Mouse (Mus musculus) forebrain, embryonic 14.5 days (tissue): Measurements from ENCODE around the gene Blcap. TPM values are rescaled to one million over a fixed set of nuclear protein-coding genes. Genes with fewer than 3 reads are reported as not detected.

ENCODE experiments used
- ATAC-seq: fragments of 200-750 bp; cut with Nextera tagmentation; 2 replicates; pipeline ENCODE4 v1.8.0; 2017; ENCODE audit warnings: mild to moderate bottlenecking, moderate library complexity
- DNase-seq: peaks from one replicate; pipeline ENCODE4 v3.0.0-alpha.2; 2015; ENCODE audit warnings: low spot score
- H3K27ac ChIP-seq: fragments of 300-500 bp; sonication (generic); 2 replicates; pipeline ENCODE4 v1.5.1; 2014; ENCODE audit warnings: low read depth, mild to moderate bottlenecking, control low read depth, low read length, moderate library complexity
- H3K27me3 ChIP-seq: fragments of 300-500 bp; sonication (generic); replicated peaks from 2 replicates; pipeline ENCODE4 v1.6.1; 2014; ENCODE audit warnings: low read length, control low read depth, mixed read lengths; ENCODE audit not compliant: control insufficient read depth, insufficient read depth
- H3K36me3 ChIP-seq: fragments of 300-500 bp; sonication (generic); 2 replicates; pipeline ENCODE4 v1.6.1; 2014; ENCODE audit warnings: low read length, control low read depth; ENCODE audit not compliant: control insufficient read depth, insufficient read depth
- H3K4me1 ChIP-seq: fragments of 300-500 bp; sonication (generic); 2 replicates; pipeline ENCODE4 v1.6.1; 2014; ENCODE audit warnings: antibody characterized with exemption, low read length, control low read depth; ENCODE audit not compliant: control insufficient read depth, insufficient read depth
- H3K4me2 ChIP-seq: fragments of 300-500 bp; sonication (generic); 2 replicates; pipeline ENCODE4 v1.6.1; 2014; ENCODE audit warnings: mild to moderate bottlenecking, control low read depth, low read length
- H3K4me3 ChIP-seq: fragments of 300-500 bp; sonication (generic); 2 replicates; pipeline ENCODE4 v1.5.1; 2014; ENCODE audit warnings: low read depth, low read length, control low read depth
- H3K9ac ChIP-seq: fragments of 300-500 bp; sonication (generic); 2 replicates; pipeline ENCODE4 v1.6.1; 2014; ENCODE audit warnings: mild to moderate bottlenecking, low read length, control low read depth, moderate library complexity
- H3K9me3 ChIP-seq: fragments of 300-500 bp; sonication (generic); replicated peaks from 2 replicates; pipeline ENCODE4 v1.6.1; 2016; ENCODE audit warnings: low read length, control low read depth, mixed read lengths; ENCODE audit not compliant: control insufficient read depth
- WGBS: fragments of 180-500 bp; shearing (Covaris S2); extraction: QIAGEN DNeasy Blood & Tissue Kit; methylation state at CpG from one replicate; pipeline ENCODE4 v1.1.7; 2014; 5-methylcytosine and 5-hydroxymethylcytosine counted together
- polyA plus RNA-seq: library from polyadenylated mRNA; unstranded; fragments of >200 nt; fragmentation: Nextera tagmentation; extraction: Ambion mirVana; gene quantifications from 2 replicates; pipeline ENCODE4 v1.2.1, GENCODE M21; 2014

Gene Blcap
- 240 and 254 TPM in 2 replicates for polyA plus RNA-seq

- Histone ChIP-seq H3K36me3 (no peaks in the 10 kb centered on the region), H3K4me3 (no peak within 1 kb of the TSS), H3K9ac (no peak within 1 kb of the TSS), H3K4me2 (no peak within 1 kb of the TSS), H3K27me3 (no peaks in the 10 kb centered on the region), H3K9me3 (no peaks in the 10 kb centered on the region), H3K27ac (no peak within 1 kb of the TSS), H3K4me1 (peaks cover 9% of the 10 kb centered on the region)
- WGBS = 7% methylated on average over 6 of the region's 6 CpGs
- DNase-seq (peak; percentile 83), ATAC-seq (no peak)
Measured at GRCm38 (mm10) chr2:157571224-157571832, at the start of gene Blcap. Gene Blcap (minus strand): TSS chr2:157571274.

- Histone ChIP-seq H3K9ac (no peak overlapping the region), H3K4me1 (0 out of 2 replicates have a peak, but pooled peaks cover 5% of the 10 kb centered on the region), H3K36me3 (no peaks in the 10 kb centered on the region), H3K27ac (no peak overlapping the region), H3K9me3 (no peaks in the 10 kb centered on the region), H3K27me3 (no peaks in the 10 kb centered on the region), H3K4me3 (no peak overlapping the region), H3K4me2 (no peak overlapping the region)
- DNase-seq = no peak
- no peak for ATAC-seq
- 88% methylated on average over 4 of the region's 4 CpGs for WGBS
Measured at GRCm38 (mm10) chr2:157618393-157618792, 47.3 kb upstream of the Blcap start.

- H3K4me3 ChIP-seq = no peak overlapping the region
- no peak overlapping the region for H3K27ac ChIP-seq
- no peaks in the 10 kb centered on the region for H3K9me3 ChIP-seq
- DNase-seq = no peak
- 0 out of 2 replicates have a peak, but pooled peaks cover 5% of the 10 kb centered on the region for H3K4me1 ChIP-seq
- no peak overlapping the region for H3K4me2 ChIP-seq
- WGBS = 11% methylated on average over 11 of the region's 11 CpGs
- H3K9ac ChIP-seq = no peak overlapping the region
- H3K27me3 ChIP-seq = no peaks in the 10 kb centered on the region
- no peaks in the 10 kb centered on the region for H3K36me3 ChIP-seq
- no peak for ATAC-seq
Measured at GRCm38 (mm10) chr2:157613997-157614396, 42.9 kb upstream of the Blcap start.

- H3K4me3 ChIP-seq = no peak overlapping the region
- 92% methylated on average over 3 of the region's 3 CpGs for WGBS
Measured at GRCm38 (mm10) chr2:157611735-157612134, 40.7 kb upstream of the Blcap start.

GRCm38 (mm10) chr2:157607542-157608236 is 36.6 kb upstream of the Blcap start:
- Histone ChIP-seq H3K36me3 (no peaks in the 10 kb centered on the region), H3K9me3 (no peaks in the 10 kb centered on the region), H3K4me3 (no peak overlapping the region), H3K27me3 (no peaks in the 10 kb centered on the region; the same call in 1 of the 2 replicates), H3K4me1 (no peaks in the 10 kb centered on the region), H3K4me2 (no peak overlapping the region), H3K9ac (no peak overlapping the region), H3K27ac (no peak overlapping the region)
- DNase-seq (no peak), ATAC-seq (no peak)
- 64% methylated on average over 9 of the region's 9 CpGs for WGBS

More at GRCm38 (mm10) chr2:157611735-157612134, 40.7 kb upstream of the Blcap start:
- Histone ChIP-seq H3K27ac (no peak overlapping the region), H3K27me3 (no peaks in the 10 kb centered on the region), H3K4me1 (0 out of 2 replicates have a peak, but pooled peaks cover 5% of the 10 kb centered on the region), H3K9me3 (no peaks in the 10 kb centered on the region), H3K36me3 (no peaks in the 10 kb centered on the region), H3K4me2 (no peak overlapping the region), H3K9ac (no peak overlapping the region)
- no peak for ATAC-seq
- no peak for DNase-seq

GRCm38 (mm10) chr2:157605025-157605675 is 34.1 kb upstream of the Blcap start:
- no peaks in the 10 kb centered on the region for H3K9me3 ChIP-seq
- no peak overlapping the region for H3K27ac ChIP-seq
- no peaks in the 10 kb centered on the region; the same call in 1 of the 2 replicates for H3K27me3 ChIP-seq
- no peaks in the 10 kb centered on the region for H3K36me3 ChIP-seq
- H3K4me1 ChIP-seq = no peaks in the 10 kb centered on the region
- no peak overlapping the region for H3K4me3 ChIP-seq
- H3K9ac ChIP-seq = no peak overlapping the region
- peak; percentile 62; the same call in 1 of the 2 replicates for ATAC-seq
- peak; percentile 80 for DNase-seq
- H3K4me2 ChIP-seq = no peak overlapping the region
- WGBS = 9% methylated on average over 18 of the region's 18 CpGs

- 77% methylated on average over 6 of the region's 6 CpGs for WGBS
- H3K36me3 ChIP-seq = no peaks in the 10 kb centered on the region
- no peaks in the 10 kb centered on the region; the same call in 1 of the 2 replicates for H3K27me3 ChIP-seq
- H3K4me2 ChIP-seq = no peak overlapping the region
- no peaks in the 10 kb centered on the region for H3K9me3 ChIP-seq
- ATAC-seq = no peak
- no peak for DNase-seq
- H3K9ac ChIP-seq = no peak overlapping the region
- H3K4me3 ChIP-seq = no peak overlapping the region
- no peaks in the 10 kb centered on the region for H3K4me1 ChIP-seq
- no peak overlapping the region for H3K27ac ChIP-seq
Measured at GRCm38 (mm10) chr2:157601435-157601839, 30.4 kb upstream of the Blcap start.

- Histone ChIP-seq H3K27me3 (no peaks in the 10 kb centered on the region), H3K9ac (no peak overlapping the region), H3K27ac (no peak overlapping the region), H3K9me3 (no peaks in the 10 kb centered on the region), H3K4me3 (no peak overlapping the region), H3K4me1 (no peaks in the 10 kb centered on the region), H3K4me2 (no peak overlapping the region), H3K36me3 (no peaks in the 10 kb centered on the region)
- 68% methylated on average over 22 of the region's 22 CpGs for WGBS
- ATAC-seq = no peak
- no peak for DNase-seq
Measured at GRCm38 (mm10) chr2:157596876-157597566, 25.9 kb upstream of the Blcap start.
